40 mouse cellular contexts compared by ENCODE assay signal in the genomic region with DNA sequence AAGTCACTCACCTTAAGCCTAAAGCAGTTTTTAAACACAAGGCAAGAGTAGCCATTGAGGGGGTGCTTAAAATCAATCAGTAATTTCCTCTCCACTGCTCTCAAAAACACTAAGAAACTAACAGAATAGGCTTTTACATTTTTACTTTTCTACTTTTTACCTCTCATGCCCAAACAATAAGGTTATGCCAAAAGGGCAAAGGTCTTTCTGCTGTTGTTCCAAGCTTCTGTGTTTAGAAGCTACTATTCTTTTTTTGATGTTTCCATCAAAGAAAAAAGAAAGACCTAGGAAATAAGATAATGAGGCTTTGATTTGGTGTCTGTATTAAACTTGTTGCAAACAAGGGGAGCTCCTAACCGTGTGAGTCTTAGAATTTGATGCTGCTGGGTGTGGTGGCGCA. TPM values are rescaled to one million over a fixed set of nuclear protein-coding genes. Genes with fewer than 3 reads are reported as not detected.
"Had no signal": no experiment of that assay in that cellular context is flagged by ENCODE, and none has a peak within 500 bp of the region (broad histone marks: within the 10 kb centered on the region; RNA-seq: fewer than 3 reads in every experiment).

No protein-coding gene starts in this region.

- H3K27ac ChIP-seq: heart, adult 2 months; heart, embryonic 13.5 days; heart, embryonic 15.5 days; hindbrain, embryonic 13.5 days; hindbrain, embryonic 15.5 days; hindbrain, postnatal 0 days; limb, embryonic 13.5 days; limb, embryonic 15.5 days; liver, embryonic 12.5 days; liver, embryonic 14.5 days had no signal

- H3K4me3 ChIP-seq: heart, adult 2 months; heart, embryonic 13.5 days; heart, embryonic 15.5 days; hindbrain, embryonic 13.5 days; hindbrain, embryonic 15.5 days; limb, embryonic 13.5 days; limb, embryonic 15.5 days; liver, embryonic 12.5 days had no signal

- H3K9ac ChIP-seq: forebrain, postnatal 0 days; heart, embryonic 13.5 days; heart, embryonic 15.5 days; hindbrain, embryonic 13.5 days; hindbrain, embryonic 15.5 days; limb, embryonic 13.5 days; limb, embryonic 15.5 days; liver, embryonic 12.5 days; liver, embryonic 14.5 days had no signal

- H3K27me3 ChIP-seq: heart, embryonic 13.5 days; heart, embryonic 15.5 days; hindbrain, embryonic 13.5 days; hindbrain, embryonic 15.5 days; limb, embryonic 13.5 days; limb, embryonic 15.5 days; liver, embryonic 12.5 days had no signal

- H3K4me1 ChIP-seq: hindbrain, embryonic 13.5 days; hindbrain, embryonic 15.5 days; limb, embryonic 13.5 days; limb, embryonic 15.5 days; liver, embryonic 12.5 days had no signal

- DNase-seq: forebrain, postnatal 0 days; gastrocnemius, postnatal 14 days; gastrocnemius, postnatal 36 days; heart, adult 11 months; heart, adult 2 months; heart, postnatal 14 days; heart, postnatal 36 days; kidney, adult 11 months; kidney, adult 8-10 months; kidney, postnatal 14 days; kidney, postnatal 36 days; layer of hippocampus, postnatal 36 days; left cerebral cortex, postnatal 4 days had no signal

- H3K36me3 ChIP-seq: hindbrain, embryonic 13.5 days; hindbrain, embryonic 15.5 days had no signal

RNA-seq across cellular contexts. Expression of a gene that starts 9.4 kb away (rescaled TPM):
- total RNA-seq: forebrain, postnatal 0 days; gastrocnemius, adult 18-20 months; gastrocnemius, adult 8-10 months; gastrocnemius, postnatal 14 days; gastrocnemius, postnatal 36 days; heart, adult 2 months; heart, postnatal 14 days; heart, postnatal 36 days; hematopoietic stem cell, adult 5-6 weeks; hindbrain, postnatal 0 days; layer of hippocampus, adult 18-20 months; layer of hippocampus, postnatal 14 days; layer of hippocampus, postnatal 36 days; left cerebral cortex, adult 8-10 months; left cerebral cortex, postnatal 10 days; left cerebral cortex, postnatal 25 days; left cerebral cortex, postnatal 4 days had no signal
- polyA plus RNA-seq: forebrain, postnatal 0 days; gonadal fat pad, adult 2 months; heart, adult 2 months; heart, embryonic 11.5 days; heart, embryonic 13.5 days; heart, embryonic 15.5 days; heart, postnatal 0 days; hindbrain, embryonic 11.5 days; hindbrain, embryonic 13.5 days; hindbrain, embryonic 15.5 days; hindbrain, postnatal 0 days; intestine, embryonic 14.5 days; intestine, embryonic 16.5 days; kidney, embryonic 16.5 days; large intestine, adult 2 months; limb, embryonic 11.5 days; limb, embryonic 13.5 days; limb, embryonic 15.5 days; liver, embryonic 12.5 days; liver, embryonic 14.5 days; liver, embryonic 16.5 days had no signal

RNA-seq across cellular contexts. Expression of a gene that starts 28.9 kb away (rescaled TPM):
- total RNA-seq: forebrain, postnatal 0 days; hindbrain, postnatal 0 days; left cerebral cortex, postnatal 4 days had no signal
- polyA plus RNA-seq: forebrain, postnatal 0 days; hindbrain, embryonic 11.5 days; hindbrain, embryonic 15.5 days; kidney, embryonic 16.5 days; limb, embryonic 13.5 days; liver, embryonic 12.5 days; liver, embryonic 16.5 days had no signal
